Mouse (Mus musculus) erythroid progenitor cell, adult 5-6 weeks (primary cell): ENCODE results near the gene D130043K22Rik. TPM values are rescaled to one million over a fixed set of nuclear protein-coding genes. Genes with fewer than 3 reads are reported as not detected.

Experiments used
- ATAC-seq: replicated peaks from 2 replicates; pipeline ENCODE4 v1.8.0; 2016; ENCODE audit warnings: moderate number of reproducible peaks, mild to moderate bottlenecking, moderate TSS enrichment, inconsistent platforms; ENCODE audit not compliant: poor library complexity, low FRiP score, severe bottlenecking
- total RNA-seq, 2 experiments: library from RNA; stranded (forward) in 1 of 2; stranded (reverse) in 1 of 2; fragments of 150-400 nt in 1 of 2; fragments of 186-747, 209-891 nt in 1 of 2; gene quantifications; 2 replicates each; pipeline versions ENCODE4 v1.2.3 to v1.2.4; 2015 to 2017; ENCODE audit warnings: low replicate concordance in 2 of 2

Gene D130043K22Rik
- total RNA-seq, 2 experiments from 2014 or later: not detected

GRCm38 (mm10) chr13:24880704-24881103 lies 35.8 kb downstream of the D130043K22Rik start:
- no peak for ATAC-seq

- ATAC-seq: no peak
Observed at GRCm38 (mm10) chr13:24882411-24882810, 37.5 kb downstream of the D130043K22Rik start.

- no peak for ATAC-seq
Observed at GRCm38 (mm10) chr13:24889554-24889953, 44.6 kb downstream of the D130043K22Rik start.

GRCm38 (mm10) chr13:24892516-24892915 lies 47.6 kb downstream of the D130043K22Rik start:
- ATAC-seq: no peak

GRCm38 (mm10) chr13:24893880-24894279 lies 48.9 kb downstream of the D130043K22Rik start:
- ATAC-seq: no peak

GRCm38 (mm10) chr13:24901916-24902315 lies 57.0 kb downstream of the D130043K22Rik start:
- ATAC-seq: no peak

GRCm38 (mm10) chr13:24903412-24903811 lies 58.5 kb downstream of the D130043K22Rik start:
- no peak for ATAC-seq

- ATAC-seq: no peak
Observed at GRCm38 (mm10) chr13:24905422-24905821, 60.5 kb downstream of the D130043K22Rik start.

- ATAC-seq: no peak
Observed at GRCm38 (mm10) chr13:24906831-24907570, 62.1 kb downstream of the D130043K22Rik start.

- no peak for ATAC-seq
Observed at GRCm38 (mm10) chr13:24909112-24909511, 64.2 kb downstream of the D130043K22Rik start.

- no peak for ATAC-seq
Observed at GRCm38 (mm10) chr13:24913576-24913975, 68.6 kb downstream of the D130043K22Rik start.

- no peak for ATAC-seq
Observed at GRCm38 (mm10) chr13:24914915-24915314, 70.0 kb downstream of the D130043K22Rik start.

GRCm38 (mm10) chr13:24915831-24916230 lies 70.9 kb downstream of the D130043K22Rik start:
- no peak for ATAC-seq

GRCm38 (mm10) chr13:24920333-24920977 lies 75.5 kb downstream of the D130043K22Rik start:
- no peak for ATAC-seq

GRCm38 (mm10) chr13:24921281-24921680 lies 76.3 kb downstream of the D130043K22Rik start:
- ATAC-seq: no peak

GRCm38 (mm10) chr13:24923991-24924390 lies 79.1 kb downstream of the D130043K22Rik start:
- ATAC-seq: no peak

GRCm38 (mm10) chr13:24930591-24930990 lies 85.7 kb downstream of the D130043K22Rik start:
- ATAC-seq: no peak

- no peak for ATAC-seq
Observed at GRCm38 (mm10) chr13:24933199-24933598, 88.3 kb downstream of the D130043K22Rik start.

- no peak for ATAC-seq
Observed at GRCm38 (mm10) chr13:24936772-24937107, 91.8 kb downstream of the D130043K22Rik start.

GRCm38 (mm10) chr13:24937108-24937838 lies 92.3 kb downstream of the D130043K22Rik start, which contains the start of gene Aldh5a1:
Gene Aldh5a1 (minus strand): TSS chr13:24937661.
- ATAC-seq: no peak

- no peak for ATAC-seq
Observed at GRCm38 (mm10) chr13:24937839-24938166, 92.9 kb downstream of the D130043K22Rik start.
